Mouse (Mus musculus) frontal cortex, postnatal 14 days (tissue): Measurements from ENCODE around the gene Ntrk3.

Experiments used
- DNase-seq, 2 experiments: peaks; one replicate each; pipeline ENCODE4 v3.0.0; 2022; ENCODE audit warnings: low spot score in 2 of 2

Gene Ntrk3

DNA sequence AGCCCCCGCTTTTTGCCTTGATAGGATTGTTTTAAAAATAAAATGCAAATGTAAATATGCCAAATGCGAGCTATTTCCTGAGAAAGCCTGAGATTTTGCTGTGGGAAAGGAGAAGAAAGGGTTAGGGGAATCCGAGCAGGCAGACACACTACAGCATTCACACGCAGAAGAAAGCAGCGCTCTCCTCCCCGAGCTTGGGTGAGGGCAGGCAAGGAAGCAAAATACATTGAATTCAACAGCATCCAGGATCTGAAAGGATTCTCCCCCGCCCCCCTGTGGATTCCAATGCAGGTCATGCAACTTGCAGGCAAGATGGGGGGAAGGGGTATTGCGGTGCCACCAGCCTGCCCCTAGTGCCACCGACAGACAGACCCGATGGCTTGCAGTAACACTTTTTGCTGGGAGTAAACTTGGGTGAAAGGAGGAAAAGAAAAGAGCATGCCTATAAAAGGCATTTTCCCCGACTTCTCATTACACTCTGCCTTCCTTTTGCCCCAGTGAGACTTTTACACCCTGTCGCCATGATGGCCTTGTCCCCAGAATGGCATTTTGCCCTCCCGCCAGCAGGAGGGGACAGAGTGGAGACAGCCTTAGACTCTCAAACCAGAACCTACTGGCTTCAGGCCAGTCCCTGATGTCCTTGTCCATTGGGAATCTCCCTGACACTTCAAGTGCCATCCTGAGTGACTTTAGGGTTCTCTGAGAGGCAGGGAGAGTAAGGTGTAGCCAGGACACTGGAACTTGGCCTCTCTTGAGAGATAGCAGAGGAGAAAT is 158.2 kb downstream of the Ntrk3 start:
- peak in 1 of 2 experiments; percentile 44 for DNase-seq

DNA sequence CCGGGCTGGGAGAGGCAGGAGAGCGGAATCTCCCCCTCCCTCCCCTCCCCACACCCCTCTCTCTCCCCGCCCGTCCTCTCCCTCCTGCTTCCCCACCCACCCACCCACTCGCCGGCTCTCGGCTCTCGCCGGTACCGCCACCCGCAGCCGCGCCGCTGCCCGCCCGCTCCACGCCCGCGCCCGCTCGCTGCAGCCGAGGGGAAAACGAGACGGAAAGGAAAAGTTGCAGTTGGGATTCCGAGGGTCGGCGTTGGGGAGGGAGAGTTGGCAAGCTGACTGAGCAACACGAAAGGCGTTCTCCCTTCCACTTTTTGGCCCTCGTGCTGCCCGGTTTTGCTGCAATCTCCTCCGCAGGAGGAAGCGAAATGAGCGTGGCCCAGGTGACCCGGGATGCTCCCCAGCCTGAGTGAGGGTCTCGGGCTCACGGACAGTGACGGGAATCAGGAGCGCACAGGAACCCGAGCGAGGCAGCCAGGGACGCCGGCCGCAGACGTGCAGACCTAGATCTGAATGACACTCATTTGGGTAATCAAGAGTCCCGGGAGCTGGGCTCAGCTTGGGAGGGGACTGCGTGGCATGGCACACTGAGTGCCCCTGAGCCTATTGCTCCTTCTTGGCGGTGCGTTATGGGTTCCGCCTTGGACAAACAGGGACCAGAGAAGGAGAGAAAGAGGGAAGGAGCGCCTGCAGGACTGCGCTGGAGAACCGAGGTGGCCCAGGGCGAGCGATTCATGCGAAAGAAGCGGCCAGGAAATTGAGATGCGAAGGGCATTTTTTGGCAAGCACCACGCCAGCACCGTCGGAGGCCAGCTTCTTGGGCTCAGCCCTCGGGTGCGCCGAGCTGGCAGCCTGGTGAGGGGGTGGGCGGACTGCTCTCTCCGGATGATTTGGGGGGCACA is 159.1 kb downstream of the Ntrk3 start:
- peak in 1 of 2 experiments; percentile 56 for DNase-seq

DNA sequence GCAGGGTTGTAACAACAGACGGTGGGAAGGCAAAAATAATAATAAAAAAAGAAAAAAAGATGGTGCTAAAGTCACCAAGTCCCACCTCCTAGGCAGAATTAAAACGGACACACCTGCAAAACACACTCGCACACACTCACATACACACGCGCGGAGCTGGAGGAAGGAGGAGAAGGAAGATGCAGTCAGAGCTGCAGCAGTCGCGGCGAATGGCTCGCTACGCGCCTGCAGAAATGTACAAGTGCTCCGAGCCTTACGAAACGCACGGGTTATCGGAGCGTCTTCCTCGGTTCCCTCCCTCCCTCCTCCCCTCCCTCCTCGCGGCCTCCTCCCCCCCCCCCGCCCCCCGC is 159.7 kb downstream of the Ntrk3 start:
- DNase-seq = peak in 1 of 2 experiments; percentile 58

DNA sequence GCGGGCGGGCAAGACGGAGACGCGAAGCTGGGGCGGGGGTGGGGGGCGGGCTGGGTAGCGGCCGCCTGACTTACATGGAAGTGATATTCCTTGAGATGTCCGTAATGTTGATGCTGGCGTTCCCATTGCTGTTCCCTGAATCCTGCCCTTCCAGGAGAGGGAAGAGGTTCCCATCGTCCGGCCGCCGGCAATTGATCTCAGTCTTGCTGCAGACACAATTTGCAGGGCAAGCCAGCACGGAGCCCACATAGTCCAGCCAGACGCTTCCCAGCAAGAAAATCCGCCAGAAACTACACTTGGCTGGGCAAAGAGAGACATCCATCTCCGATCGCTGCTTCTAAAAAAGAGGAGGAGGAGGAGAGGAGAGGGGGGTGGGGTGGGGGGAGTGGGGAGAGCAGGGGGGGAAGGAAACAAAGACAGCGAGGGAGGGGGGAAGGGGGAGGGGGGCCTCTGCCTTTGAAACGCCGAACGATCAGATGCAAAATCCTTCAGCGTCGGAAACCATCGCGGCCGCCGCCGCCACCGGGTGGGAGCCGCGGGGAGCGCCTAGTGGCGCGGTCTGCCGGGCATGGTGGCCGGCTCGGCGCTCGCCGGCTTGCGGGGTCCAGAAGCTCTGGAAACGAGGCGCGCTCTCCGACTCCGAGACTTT is 160.2 kb downstream of the Ntrk3 start:
- DNase-seq = no peak

DNA sequence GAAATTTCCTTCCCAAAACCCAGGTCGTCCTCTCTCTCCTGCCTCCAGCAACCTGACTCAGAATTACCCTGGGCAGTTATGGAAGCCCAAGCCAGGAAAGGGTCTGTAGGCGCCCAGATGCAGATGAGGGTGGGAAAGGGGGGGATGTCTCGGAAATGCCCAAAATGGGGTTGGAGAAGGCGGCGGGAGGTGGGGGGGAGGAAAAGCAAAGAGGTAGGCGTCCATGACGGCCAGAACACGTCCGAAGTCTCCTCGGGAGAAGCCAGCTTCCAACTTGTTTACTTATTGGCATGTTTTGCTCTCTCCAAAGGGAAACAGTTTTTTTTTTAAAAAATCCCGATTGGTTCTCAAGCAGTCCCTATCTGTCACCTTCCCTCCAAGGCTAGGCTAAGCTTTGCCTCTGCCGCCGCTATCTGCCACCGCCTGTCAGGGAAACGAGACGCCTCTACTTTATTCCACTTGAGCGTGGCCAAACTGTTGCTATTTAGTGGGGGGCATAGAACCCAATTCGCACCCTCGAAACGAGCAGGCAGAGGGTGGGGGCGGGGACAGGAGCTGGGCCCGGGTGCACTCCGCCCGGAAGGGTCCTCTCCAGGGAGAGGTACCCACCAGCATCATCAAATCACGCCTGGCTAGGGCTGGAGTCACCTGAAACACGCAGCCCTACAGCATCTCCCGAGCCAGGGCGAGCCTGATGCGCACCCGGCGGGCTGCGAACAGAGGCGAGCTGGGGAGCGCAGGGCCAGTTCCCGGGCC is 160.9 kb downstream of the Ntrk3 start:
- no peak for DNase-seq

DNA sequence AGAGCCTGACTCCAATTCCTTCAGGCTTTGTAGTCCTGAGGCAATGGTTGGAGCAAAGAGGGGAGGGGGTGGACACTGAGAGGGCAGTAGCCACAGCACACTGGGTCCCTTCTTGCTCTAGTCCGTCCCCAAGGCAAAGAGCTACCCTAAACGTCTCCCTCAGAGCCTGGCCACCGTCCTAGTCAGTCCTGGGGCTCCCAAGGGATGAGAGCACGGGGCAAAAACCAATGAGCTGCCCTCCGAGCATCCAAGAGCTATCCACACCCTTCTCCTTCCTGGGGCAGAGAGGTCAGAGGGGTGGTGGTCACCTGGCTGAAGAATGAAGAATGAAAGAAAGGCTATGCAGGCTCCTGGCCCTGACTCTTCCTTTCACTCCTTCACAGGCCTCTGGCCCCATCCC is 161.6 kb downstream of the Ntrk3 start:
- DNase-seq = no peak

DNA sequence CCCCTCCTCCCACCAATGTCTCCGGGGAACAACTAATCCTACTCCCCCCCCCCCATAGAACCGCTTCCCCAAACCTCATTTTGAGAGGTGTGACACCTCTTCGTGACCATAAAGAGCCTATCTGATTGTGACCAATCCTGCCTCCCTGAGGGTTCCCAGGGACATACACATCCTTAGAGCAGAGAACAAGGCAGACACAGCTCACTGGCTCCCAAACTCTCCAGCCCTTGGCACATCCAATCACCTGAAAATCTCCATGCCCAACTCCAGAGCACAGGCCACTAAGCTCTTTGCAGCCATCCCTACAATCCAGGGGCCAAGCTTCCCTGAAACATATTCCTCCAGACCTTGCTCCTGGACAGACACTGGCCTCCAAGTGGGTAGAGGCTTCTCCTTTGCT is 162.3 kb downstream of the Ntrk3 start:
- DNase-seq = no peak

DNA sequence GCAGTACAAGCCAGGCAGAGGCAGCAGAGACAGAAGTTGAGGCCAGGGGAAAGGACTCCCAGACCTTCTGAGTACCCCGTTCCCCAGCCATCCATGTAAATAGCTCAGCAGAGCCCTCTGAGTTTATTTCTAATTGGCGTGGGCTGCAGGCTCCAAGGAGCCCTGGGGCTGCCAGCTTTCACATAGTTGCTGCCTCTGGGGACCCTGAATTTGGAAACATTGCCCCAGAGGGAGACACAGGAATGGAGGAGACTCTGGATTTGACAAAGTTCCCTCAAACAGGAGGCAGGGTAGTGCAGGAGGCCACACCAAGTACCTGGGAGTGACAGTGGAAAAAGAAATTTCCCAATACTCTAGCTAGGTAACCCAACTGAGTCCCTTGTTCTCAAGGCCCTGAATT is 166.6 kb downstream of the Ntrk3 start:
- no peak for DNase-seq

DNA sequence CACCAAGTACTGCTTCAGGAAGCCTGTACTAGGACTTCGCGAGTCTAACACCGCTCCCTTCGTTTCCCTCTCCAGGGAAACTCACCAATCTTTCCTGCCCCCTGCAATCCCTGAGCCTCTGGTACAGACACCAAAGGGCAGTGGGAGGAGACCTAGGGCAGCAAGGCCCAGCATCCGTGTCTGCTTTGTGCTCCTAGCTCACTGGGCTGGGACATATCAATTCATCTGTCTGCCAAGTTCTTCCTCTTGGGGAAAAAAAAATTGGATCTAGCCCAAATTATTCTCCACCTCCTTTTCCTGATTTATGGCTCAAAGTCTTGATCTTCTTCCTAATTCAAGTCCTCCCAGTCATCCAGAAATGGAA is 168.6 kb downstream of the Ntrk3 start:
- no peak for DNase-seq

DNA sequence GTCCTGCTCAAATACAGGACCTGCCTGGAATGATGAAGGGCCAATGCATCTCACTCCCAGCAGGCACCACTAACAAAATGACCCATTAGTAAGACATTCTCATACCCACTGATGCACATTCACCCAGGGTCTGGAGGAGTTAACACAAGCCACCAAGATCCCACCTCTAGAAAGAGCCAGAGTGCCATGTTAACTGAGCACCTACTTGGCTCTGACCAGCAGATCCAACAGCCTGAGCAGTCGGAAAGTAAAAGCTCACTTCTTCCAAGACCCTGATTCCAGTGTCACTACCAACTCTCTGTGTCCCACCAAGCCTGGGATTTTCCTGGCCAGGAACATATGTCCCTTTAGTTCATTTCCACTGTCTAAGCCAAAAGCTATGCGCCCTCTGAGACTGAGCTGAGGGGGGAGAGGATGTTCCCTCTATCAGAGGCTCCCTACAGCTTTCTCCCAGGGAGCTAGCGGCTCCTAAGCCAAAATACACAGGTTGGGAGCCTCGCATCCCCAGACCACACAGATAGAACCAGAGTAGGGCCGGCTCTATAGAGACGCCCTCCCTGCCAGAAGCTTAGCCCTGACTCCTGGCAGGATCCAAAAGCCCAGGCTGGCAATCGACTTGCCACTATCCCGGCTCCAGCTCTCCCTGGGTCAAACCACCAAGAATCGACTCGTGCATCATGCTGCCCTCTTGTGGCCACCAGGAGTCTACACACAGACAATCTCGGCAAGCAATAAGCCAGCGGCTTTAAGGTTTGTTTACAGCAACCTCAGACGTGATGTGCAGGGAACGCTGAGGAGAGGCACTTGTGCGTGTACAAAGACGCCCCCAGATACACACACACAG is 169.2 kb downstream of the Ntrk3 start:
- DNase-seq = peak in 1 of 2 experiments; percentile 52

DNA sequence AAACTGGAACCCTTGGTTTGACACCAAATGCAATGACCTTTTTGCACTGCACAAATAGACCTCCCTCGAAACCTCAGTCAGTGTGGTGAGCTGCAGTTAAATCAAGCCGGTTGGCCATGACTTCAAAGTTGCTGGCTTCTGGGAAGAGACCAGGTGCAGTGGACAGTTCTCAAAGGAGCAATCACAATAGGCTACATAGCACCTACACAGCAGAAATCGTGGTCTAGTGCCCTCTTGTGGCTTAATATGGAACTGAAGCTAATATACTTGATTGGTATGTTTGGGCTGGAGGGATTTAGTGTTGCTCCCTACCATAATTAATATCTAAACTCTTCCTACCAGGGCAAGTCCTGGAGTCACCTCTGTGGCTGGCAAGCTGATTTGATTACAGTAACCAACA is 171.2 kb downstream of the Ntrk3 start:
- no peak for DNase-seq

DNA sequence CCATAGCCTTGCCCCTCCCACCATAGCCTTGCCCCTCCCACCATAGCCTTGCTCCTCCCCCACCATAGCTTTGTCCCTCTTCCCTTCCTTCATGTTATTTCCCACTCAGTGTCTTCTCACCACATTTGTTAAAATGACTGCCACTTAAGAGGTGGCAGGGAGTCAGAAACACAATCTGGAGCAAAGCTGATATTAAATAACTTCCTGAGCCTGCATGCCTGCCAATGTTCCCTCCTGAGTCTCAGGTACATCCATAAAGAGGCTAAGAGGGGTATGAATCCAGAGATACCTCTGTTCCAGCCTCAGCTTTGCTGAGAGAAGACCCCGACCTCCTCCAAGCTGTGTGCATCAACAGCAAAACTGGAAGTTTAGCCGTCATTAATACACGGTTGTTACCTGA is 172.4 kb downstream of the Ntrk3 start:
- no peak for DNase-seq

DNA sequence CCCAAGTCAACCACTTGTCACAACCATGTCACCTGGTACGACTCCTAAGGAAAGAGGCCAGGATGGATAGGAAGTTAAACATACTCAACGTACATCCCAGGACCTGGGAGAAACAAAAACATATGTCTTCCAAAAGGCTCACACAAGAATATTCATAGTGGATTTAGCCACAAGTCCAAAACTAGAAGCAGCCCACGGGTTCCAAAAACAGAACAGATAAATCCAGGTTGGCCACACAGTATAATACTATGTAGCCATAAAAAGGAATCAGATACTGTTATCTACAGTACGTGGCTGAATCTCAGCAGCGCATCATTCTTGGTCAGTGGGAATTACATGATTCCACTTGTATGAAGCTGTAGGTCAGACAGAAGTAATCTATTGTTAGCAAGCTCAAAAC is 179.3 kb downstream of the Ntrk3 start:
- DNase-seq = no peak

DNA sequence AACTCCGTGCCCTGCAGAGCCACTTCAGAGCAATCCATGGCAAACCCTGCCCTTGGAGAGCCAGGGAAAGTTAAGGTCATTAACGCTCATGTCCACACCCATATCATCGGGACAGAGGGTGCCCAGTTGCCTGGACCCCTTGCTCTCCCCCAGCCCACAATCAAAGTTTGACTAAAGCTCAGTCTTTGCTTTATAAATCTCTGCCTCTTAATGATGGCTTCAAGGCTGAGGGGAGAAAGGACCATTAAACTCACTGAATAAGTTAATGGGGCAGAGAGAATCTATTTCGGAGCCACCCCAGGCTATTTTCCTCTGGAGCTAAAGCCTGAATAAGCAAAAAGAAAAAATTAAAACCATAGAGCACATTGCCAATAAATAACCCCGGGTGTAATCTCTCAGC is 182.3 kb downstream of the Ntrk3 start:
- DNase-seq = no peak

DNA sequence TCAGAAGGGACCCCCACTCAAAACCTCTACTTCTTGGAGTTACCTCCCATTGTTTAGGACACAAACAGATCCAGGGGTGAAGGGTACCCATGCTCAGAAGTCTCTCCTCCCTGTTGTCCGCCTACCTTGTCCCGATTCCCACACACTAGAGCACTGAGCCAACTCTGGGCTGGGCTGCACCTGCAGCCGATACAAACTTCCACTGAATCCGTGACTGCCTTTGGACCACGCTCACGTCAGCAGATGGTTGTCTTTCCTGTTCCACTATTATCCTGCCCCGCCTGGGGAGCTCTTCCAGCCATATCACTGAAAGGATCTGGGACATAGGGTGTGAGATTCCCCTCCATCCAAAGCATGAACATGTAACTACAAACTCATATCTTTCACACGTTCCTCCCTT is 188.4 kb downstream of the Ntrk3 start:
- no peak for DNase-seq

DNA sequence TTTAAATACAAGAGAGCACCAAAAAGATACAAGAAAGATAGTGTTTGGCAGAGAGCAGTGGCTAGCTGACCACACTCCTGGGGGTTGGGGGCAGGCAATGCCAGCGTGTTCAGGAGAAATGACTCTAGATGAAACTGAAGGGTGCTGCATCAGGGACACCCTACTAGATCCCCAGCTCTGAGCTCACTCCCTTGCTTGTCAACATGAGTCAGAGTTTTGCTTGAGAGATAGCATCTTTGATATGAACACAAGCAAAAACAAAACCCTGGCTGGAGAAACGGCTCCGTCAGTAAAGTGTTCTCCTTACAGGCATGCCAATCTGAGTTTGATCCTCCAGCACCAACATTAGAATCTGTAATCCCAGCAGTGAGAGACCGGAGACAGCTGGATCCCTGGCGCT is 189.1 kb downstream of the Ntrk3 start:
- DNase-seq = no peak

DNA sequence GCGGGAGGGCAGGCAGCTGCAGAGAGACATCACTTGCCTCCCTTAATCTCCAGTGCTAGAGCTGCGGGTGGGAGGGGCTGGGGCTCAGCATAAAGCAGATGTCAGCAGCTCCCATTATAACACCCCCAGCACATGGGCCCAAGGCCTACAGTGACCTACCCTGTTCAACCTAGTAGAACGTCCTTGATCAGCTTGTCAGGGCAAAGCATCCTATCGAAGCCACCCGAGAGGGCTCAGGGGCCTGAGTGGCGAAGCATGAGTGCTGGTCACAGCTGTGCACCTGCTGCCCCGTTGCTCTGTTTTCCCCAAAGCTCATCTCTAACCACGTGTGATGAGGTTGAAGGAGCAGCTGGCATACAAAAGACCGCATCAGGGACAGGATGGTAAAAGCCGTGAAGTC is 191.3 kb downstream of the Ntrk3 start:
- no peak for DNase-seq

DNA sequence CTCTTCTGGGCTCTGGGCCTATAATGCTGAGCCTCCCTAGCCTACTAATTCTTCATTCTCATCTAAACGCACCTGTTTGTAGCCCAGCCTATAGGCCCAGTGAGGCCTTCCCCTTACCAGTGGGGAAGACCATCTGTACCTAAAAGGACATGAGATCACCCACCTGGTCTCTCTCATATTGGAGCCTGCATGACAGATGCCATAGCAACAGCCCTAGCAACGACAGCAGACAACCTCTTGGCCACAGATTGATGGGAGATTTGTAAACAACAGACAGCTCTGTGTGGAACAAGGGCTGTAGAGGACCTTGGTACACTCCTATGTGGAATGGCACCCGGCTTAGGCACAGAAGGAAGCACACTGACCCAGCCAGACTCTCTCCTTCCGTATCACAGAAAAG is 195.3 kb downstream of the Ntrk3 start:
- no peak for DNase-seq

DNA sequence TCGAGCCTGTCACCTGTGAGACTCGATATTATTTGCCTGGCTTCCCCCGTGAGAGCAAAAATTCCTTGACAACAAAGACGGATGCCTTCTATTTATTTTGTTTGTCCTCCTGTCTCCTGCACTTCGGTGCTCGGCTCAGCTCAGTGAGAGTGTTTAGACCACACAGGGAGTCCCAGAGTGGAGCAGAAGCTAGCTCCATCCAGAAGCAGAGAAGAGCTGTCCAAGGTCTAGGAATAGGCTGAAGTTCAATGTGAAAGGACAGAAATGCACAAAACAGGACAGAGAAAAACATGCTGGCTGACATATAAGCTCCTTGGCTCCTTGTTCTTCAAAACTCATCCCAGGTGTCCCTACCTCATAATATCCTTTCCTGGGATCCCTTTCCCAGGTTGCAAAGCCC is 207.5 kb downstream of the Ntrk3 start:
- DNase-seq = no peak

DNA sequence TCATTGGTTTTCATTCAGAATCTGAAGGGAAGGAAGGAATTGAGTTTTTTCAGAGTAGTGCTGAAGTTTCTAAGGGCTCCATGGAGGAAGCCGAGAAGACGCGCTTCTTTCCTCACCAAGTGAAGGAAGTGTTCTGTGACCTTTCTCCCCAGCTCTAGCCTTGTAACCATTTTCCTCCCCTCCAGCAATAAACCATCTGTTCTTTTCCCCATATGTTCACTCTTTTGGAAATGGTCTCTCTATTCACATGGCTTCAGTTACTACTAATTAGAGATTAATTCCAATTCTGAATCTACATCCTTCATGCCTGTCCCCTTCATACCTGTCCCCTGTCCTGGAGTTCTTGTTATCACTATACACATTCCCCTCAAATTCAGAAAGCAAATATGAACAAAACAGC is 209.8 kb downstream of the Ntrk3 start:
- DNase-seq = no peak

DNA sequence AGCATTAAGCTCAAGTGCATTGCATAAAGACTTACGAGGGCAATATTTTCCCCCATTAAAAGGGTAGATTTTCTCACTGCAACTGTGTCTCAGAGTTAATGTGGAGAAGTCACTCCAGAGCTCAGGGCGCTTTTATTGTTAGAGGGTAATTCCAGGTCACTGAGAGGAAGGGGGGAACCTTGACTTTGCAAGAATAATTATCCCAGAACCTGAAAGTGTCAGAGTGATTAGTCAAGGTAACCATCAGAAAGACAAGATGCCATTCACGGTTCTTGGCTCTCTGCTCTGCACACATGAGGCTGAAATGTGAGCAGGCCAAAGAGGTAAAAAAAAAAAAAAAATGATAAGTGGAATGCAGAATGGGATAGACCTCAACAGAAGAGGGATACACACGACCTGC is 210.2 kb downstream of the Ntrk3 start:
- no peak for DNase-seq
